Mouse (Mus musculus) frontal cortex, adult (tissue): Measurements from ENCODE around the gene Lamc3.

Experiments used
- ATAC-seq: cut with Nextera tagmentation; 2 replicates; pipeline ENCODE4 v1.9.2; 2017; ENCODE audit warnings: mild to moderate bottlenecking, moderate library complexity, mixed read lengths; ENCODE audit not compliant: low TSS enrichment

Lamc3 gene

GRCm38 (mm10) chr2:31935054-31935453 is 48.0 kb downstream of the Lamc3 start:
- ATAC-seq: no peak

- no peak for ATAC-seq
These were observed 51.2 kb downstream of the Lamc3 start for GRCm38 (mm10) chr2:31938298-31938697.

- ATAC-seq: no peak
These were observed 55.9 kb downstream of the Lamc3 start for GRCm38 (mm10) chr2:31943011-31943410.

- no peak for ATAC-seq
These were observed 58.5 kb downstream of the Lamc3 start for GRCm38 (mm10) chr2:31945580-31945979.

- no peak for ATAC-seq
These were observed 61.3 kb downstream of the Lamc3 start for GRCm38 (mm10) chr2:31948392-31948791.

GRCm38 (mm10) chr2:31948801-31949200 is 61.7 kb downstream of the Lamc3 start:
- ATAC-seq: no peak

GRCm38 (mm10) chr2:31950058-31950871 is 63.2 kb downstream of the Lamc3 start, which contains the start of gene Aif1l:
Gene Aif1l (plus strand): TSS chr2:31950139.
- ATAC-seq: no peak

GRCm38 (mm10) chr2:31950966-31951365 is 63.9 kb downstream of the Lamc3 start:
- no peak for ATAC-seq

- ATAC-seq: no peak
These were observed 65.1 kb downstream of the Lamc3 start for GRCm38 (mm10) chr2:31952236-31952635.

- no peak for ATAC-seq
These were observed 65.6 kb downstream of the Lamc3 start for GRCm38 (mm10) chr2:31952725-31953124.

GRCm38 (mm10) chr2:31953687-31954086 is 66.6 kb downstream of the Lamc3 start:
- no peak for ATAC-seq

GRCm38 (mm10) chr2:31954779-31955181 is 67.7 kb downstream of the Lamc3 start:
- no peak for ATAC-seq

- no peak for ATAC-seq
These were observed 68.6 kb downstream of the Lamc3 start for GRCm38 (mm10) chr2:31955686-31956085.

- ATAC-seq: no peak
These were observed 70.1 kb downstream of the Lamc3 start for GRCm38 (mm10) chr2:31957211-31957610.

GRCm38 (mm10) chr2:31960986-31961385 is 73.9 kb downstream of the Lamc3 start:
- no peak for ATAC-seq

- no peak for ATAC-seq
These were observed 74.7 kb downstream of the Lamc3 start for GRCm38 (mm10) chr2:31961791-31962222.

GRCm38 (mm10) chr2:31962501-31963224 is 75.6 kb downstream of the Lamc3 start:
- peak; percentile 86 for ATAC-seq

- ATAC-seq: no peak
These were observed 76.4 kb downstream of the Lamc3 start for GRCm38 (mm10) chr2:31963491-31963890.

GRCm38 (mm10) chr2:31964191-31964590 is 77.1 kb downstream of the Lamc3 start:
- no peak for ATAC-seq

GRCm38 (mm10) chr2:31965110-31965509 is 78.0 kb downstream of the Lamc3 start:
- ATAC-seq: no peak

GRCm38 (mm10) chr2:31966801-31967200 is 79.7 kb downstream of the Lamc3 start:
- no peak for ATAC-seq

GRCm38 (mm10) chr2:31972589-31972988 is 85.5 kb downstream of the Lamc3 start:
- ATAC-seq: no peak
